Mouse (Mus musculus): ENCODE measurements around the gene Jund. TPM values are rescaled to one million over a fixed set of nuclear protein-coding genes. Genes with fewer than 3 reads are reported as not detected.

The Jund gene
- polyA plus RNA-seq, 1 experiment from 2014 or later = 109 TPM

DNA sequence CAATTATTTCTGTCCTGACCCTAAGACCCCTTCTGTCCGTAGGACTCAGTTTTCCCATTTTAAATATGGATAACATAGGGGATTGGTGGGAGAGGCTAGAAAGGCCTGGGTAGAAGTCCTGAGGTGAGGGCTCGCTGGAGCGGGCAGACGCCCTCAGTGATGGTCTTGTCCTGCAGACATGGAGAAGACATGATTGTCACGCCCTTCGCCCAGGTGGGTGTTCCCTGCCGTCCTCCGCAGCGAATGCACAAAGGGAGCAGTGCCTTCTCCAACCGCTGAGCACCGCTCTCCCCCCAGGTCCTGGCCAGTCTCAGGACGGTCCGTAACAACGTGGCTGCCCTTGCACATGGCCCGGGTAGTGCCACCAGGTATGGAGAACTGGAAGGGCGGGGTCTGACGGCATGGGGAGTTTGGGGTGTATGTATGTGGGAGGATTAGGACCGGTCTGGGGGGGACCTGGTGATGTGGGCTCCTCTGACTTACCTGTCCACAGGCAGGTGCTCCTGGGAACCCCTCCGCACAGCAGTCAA, 47.0 kb downstream of the Jund start:
- no peaks in the 10 kb centered on the region; the same call in 1 of the 2 replicates for H3K4me1 ChIP-seq (ENCODE audit: insufficient read depth, low read depth, low read length)
- DNase-seq (ENCODE audit: low spot score) = no peak
- TF ChIP-seq CTCF (IDR thresholded peaks at IDR 0.05) = no peak
- no peak for TF ChIP-seq EP300 (IDR thresholded peaks at IDR 0.05)

DNA sequence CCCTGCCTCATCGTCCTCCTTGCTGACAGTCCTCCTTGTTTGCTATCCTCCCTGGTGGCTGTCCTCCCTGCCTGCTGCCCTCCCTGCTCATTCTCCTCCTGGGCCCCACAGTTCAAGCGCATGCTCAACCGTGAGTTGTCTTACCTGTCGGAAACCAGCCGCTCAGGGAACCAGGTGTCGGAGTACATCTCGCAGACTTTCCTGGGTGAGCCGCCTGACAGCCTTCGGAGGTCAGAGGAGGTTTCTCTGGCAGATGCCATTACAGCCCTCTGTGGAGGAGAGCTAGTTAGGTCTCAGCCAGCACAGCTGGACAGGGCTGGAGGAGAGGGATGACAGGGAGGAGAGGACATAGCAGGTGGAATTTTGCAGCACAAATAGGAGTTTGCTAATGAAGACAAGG, 47.9 kb downstream of the Jund start:
- WGBS = 41% methylated on average over 9 of the region's 9 CpGs

More for the DNA sequence above, 47.0 kb downstream of the Jund start:
- no peak for ATAC-seq
- Histone ChIP-seq H3K4me3 (ENCODE audit: low read depth, low read length) (no peak overlapping the region), H3K9ac (replicated peaks; ENCODE audit: low read depth) (no peak overlapping the region), H3K27me3 (replicated peaks; ENCODE audit: insufficient read depth, low read length) (peaks cover 40% of the 10 kb centered on the region; the same call in 1 of the 2 replicates), H3K4me2 (replicated peaks; ENCODE audit: low read depth, low read length) (no peak overlapping the region), H3K9me3 (ENCODE audit: low read length) (no peaks in the 10 kb centered on the region), H3K36me3 (ENCODE audit: insufficient read depth, low read length) (no peaks in the 10 kb centered on the region), H3K27ac (ENCODE audit: low read length) (no peak overlapping the region)
- WGBS = 61% methylated on average over 18 of the region's 19 CpGs

GRCm38 (mm10) chr8:70747211-70747890, 48.6 kb downstream of the Jund start:
- no peak for TF ChIP-seq EP300 (IDR thresholded peaks at IDR 0.05)
- no peak for TF ChIP-seq CTCF (IDR thresholded peaks at IDR 0.05)
- H3K27me3 ChIP-seq (replicated peaks; ENCODE audit: insufficient read depth, low read length) = peaks cover 31% of the 10 kb centered on the region; the same call in 1 of the 2 replicates
- ATAC-seq (no peak), DNase-seq (ENCODE audit: low spot score) (no peak)
- H3K4me3 ChIP-seq (ENCODE audit: low read depth, low read length) = no peak overlapping the region
- H3K36me3 ChIP-seq (ENCODE audit: insufficient read depth, low read length) = no peaks in the 10 kb centered on the region
- H3K27ac ChIP-seq (ENCODE audit: low read length) = no peak overlapping the region
- no peak overlapping the region for H3K4me2 ChIP-seq (replicated peaks; ENCODE audit: low read depth, low read length)
- no peaks in the 10 kb centered on the region; the same call in 1 of the 2 replicates for H3K4me1 ChIP-seq (ENCODE audit: insufficient read depth, low read depth, low read length)
- WGBS = 82% methylated on average over 18 of the region's 18 CpGs
- H3K9me3 ChIP-seq (ENCODE audit: low read length) = no peaks in the 10 kb centered on the region
- H3K9ac ChIP-seq (replicated peaks; ENCODE audit: low read depth) = no peak overlapping the region

More for the DNA sequence above, 47.9 kb downstream of the Jund start:
- H3K9me3 ChIP-seq (ENCODE audit: low read length) = no peaks in the 10 kb centered on the region
- peaks cover 38% of the 10 kb centered on the region; the same call in 1 of the 2 replicates for H3K27me3 ChIP-seq (replicated peaks; ENCODE audit: insufficient read depth, low read length)
- no peak overlapping the region for H3K9ac ChIP-seq (replicated peaks; ENCODE audit: low read depth)
- no peak for DNase-seq (ENCODE audit: low spot score)
- H3K4me2 ChIP-seq (replicated peaks; ENCODE audit: low read depth, low read length) = no peak overlapping the region
- H3K4me3 ChIP-seq (ENCODE audit: low read depth, low read length) = no peak overlapping the region
- TF ChIP-seq CTCF (IDR thresholded peaks at IDR 0.05) (no peak), EP300 (IDR thresholded peaks at IDR 0.05) (no peak)
- no peaks in the 10 kb centered on the region; the same call in 1 of the 2 replicates for H3K4me1 ChIP-seq (ENCODE audit: insufficient read depth, low read depth, low read length)
- H3K27ac ChIP-seq (ENCODE audit: low read length) = no peak overlapping the region
- no peaks in the 10 kb centered on the region for H3K36me3 ChIP-seq (ENCODE audit: insufficient read depth, low read length)
- ATAC-seq = no peak

DNA sequence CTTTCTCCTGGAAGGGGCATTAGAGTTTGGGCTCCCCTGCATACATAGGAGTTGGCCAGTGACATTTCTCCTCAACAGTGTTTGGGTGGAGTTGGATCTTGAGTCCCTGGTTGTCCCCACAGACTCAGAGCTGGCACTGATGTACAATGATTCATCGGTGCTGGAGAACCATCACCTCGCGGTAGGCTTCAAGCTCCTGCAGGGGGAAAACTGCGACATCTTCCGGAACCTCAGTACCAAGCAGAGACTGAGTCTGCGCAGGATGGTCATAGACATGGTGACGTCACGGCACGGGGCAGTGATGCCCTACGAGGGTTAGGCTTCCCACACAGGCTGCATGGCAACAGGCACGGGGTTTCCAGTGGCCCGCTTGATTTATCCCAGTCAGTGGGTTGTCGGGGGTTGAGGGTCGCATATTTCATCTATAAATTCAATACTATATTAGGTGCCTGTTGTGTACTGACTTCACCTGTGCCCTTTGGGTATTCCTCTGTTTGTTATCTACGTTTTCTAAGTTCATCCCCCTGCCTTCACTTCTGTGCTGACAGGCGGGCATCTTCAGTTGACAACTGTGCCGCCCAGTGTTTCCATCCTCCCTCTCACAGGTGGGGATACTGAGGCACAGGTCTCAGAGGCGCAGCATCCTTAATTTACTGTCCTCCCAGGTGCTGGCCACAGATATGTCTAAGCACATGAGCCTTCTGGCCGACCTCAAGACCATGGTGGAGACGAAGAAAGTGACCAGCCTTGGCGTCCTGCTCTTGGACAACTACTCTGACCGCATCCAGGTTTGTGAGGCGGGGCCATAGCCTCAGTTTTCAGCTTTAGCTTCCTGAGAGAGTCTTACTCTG, 49.7 kb downstream of the Jund start:
- Histone ChIP-seq H3K9me3 (ENCODE audit: low read length) (no peaks in the 10 kb centered on the region), H3K4me2 (replicated peaks; ENCODE audit: low read depth, low read length) (no peak overlapping the region), H3K9ac (replicated peaks; ENCODE audit: low read depth) (no peak overlapping the region), H3K27me3 (replicated peaks; ENCODE audit: insufficient read depth, low read length) (peaks cover 20% of the 10 kb centered on the region; the same call in 1 of the 2 replicates), H3K36me3 (ENCODE audit: insufficient read depth, low read length) (no peaks in the 10 kb centered on the region), H3K27ac (ENCODE audit: low read length) (no peak overlapping the region), H3K4me3 (ENCODE audit: low read depth, low read length) (no peak overlapping the region), H3K4me1 (ENCODE audit: insufficient read depth, low read depth, low read length) (peaks cover 7% of the 10 kb centered on the region; the same call in 1 of the 2 replicates)
- no peak for ATAC-seq
- 81% methylated on average over 23 of the region's 23 CpGs for WGBS
- DNase-seq (ENCODE audit: low spot score) = no peak
- TF ChIP-seq CTCF (IDR thresholded peaks at IDR 0.05) = no peak
- no peak for TF ChIP-seq EP300 (IDR thresholded peaks at IDR 0.05)

DNA sequence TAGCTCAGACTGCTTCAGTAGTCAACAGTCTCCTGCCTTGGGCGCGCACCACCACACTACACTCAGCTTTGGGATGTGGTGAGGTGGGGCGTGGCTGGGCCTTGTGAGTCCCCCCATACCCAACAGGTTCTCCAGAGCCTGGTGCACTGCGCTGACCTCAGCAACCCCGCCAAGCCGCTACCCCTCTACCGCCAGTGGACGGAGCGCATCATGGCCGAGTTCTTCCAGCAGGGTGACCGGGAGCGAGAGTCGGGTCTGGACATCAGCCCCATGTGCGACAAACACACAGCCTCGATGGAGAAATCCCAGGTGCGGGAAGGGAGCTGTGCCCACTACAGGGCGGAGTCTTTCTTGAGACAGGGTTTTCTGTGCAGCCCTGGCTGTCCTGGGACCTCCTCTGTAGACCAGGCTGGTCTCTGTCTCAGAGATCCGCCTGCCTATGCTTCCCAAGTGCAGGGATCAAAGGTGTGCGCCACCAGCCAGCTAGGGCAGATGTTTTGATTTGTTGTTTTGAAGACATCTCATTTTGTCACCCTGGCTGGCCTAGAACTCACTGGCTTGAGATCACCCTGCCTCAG, 50.4 kb downstream of the Jund start:
- 78% methylated on average over 19 of the region's 19 CpGs for whole genome bisulfite sequencing

More for the DNA sequence above, 50.4 kb downstream of the Jund start:
- Histone ChIP-seq H3K9me3 (ENCODE audit: low read length) (no peaks in the 10 kb centered on the region), H3K9ac (replicated peaks; ENCODE audit: low read depth) (no peak overlapping the region), H3K36me3 (ENCODE audit: insufficient read depth, low read length) (no peaks in the 10 kb centered on the region), H3K4me2 (replicated peaks; ENCODE audit: low read depth, low read length) (no peak overlapping the region), H3K4me3 (ENCODE audit: low read depth, low read length) (no peak overlapping the region), H3K27me3 (replicated peaks; ENCODE audit: insufficient read depth, low read length) (peaks cover 13% of the 10 kb centered on the region; the same call in 1 of the 2 replicates), H3K27ac (ENCODE audit: low read length) (no peak overlapping the region), H3K4me1 (ENCODE audit: insufficient read depth, low read depth, low read length) (peaks cover 10% of the 10 kb centered on the region; the same call in 1 of the 2 replicates)
- TF ChIP-seq CTCF (IDR thresholded peaks at IDR 0.05) (no peak), EP300 (IDR thresholded peaks at IDR 0.05) (no peak)
- ATAC-seq = no peak
- DNase-seq (ENCODE audit: low spot score) = no peak

Other genes with a start within 250 kb of the Jund start
- 19.0 and 21.6 TPM in 2 replicates for gene Klhl26, start 222.0 kb upstream of the Jund start, polyA plus RNA-seq (2015; fragmentation: Nextera tagmentation; extraction: Ambion mirVana)
- 4.1 and 5.2 TPM in 2 replicates for gene Tmem59l, start 211.6 kb upstream of the Jund start, polyA plus RNA-seq (2015; fragmentation: Nextera tagmentation; extraction: Ambion mirVana)
- 98.7 and 112 TPM in 2 replicates for gene Crlf1, start 205.8 kb upstream of the Jund start, polyA plus RNA-seq (2015; fragmentation: Nextera tagmentation; extraction: Ambion mirVana)
- gene Rex1bd, start 192.2 kb upstream of the Jund start, polyA plus RNA-seq (2015; fragmentation: Nextera tagmentation; extraction: Ambion mirVana) = 103 and 117 TPM in 2 replicates
- 723 and 836 TPM in 2 replicates for gene Uba52, start 188.1 kb upstream of the Jund start, polyA plus RNA-seq (2015; fragmentation: Nextera tagmentation; extraction: Ambion mirVana)
- 222 and 228 TPM in 2 replicates for gene Fkbp8, start 171.2 kb upstream of the Jund start, polyA plus RNA-seq (2015; fragmentation: Nextera tagmentation; extraction: Ambion mirVana)
- gene Kxd1, start 171.0 kb upstream of the Jund start, polyA plus RNA-seq (2015; fragmentation: Nextera tagmentation; extraction: Ambion mirVana) = 56.1 and 62.4 TPM in 2 replicates
- 11.8 and 13.0 TPM in 2 replicates for gene Ell, start 159.5 kb upstream of the Jund start, polyA plus RNA-seq (2015; fragmentation: Nextera tagmentation; extraction: Ambion mirVana)
- gene Isyna1, start 104.6 kb upstream of the Jund start, polyA plus RNA-seq (2015; fragmentation: Nextera tagmentation; extraction: Ambion mirVana) = 49.1 and 57.8 TPM in 2 replicates
- gene Ssbp4, start 90.1 kb upstream of the Jund start, polyA plus RNA-seq (2015; fragmentation: Nextera tagmentation; extraction: Ambion mirVana) = 117 and 125 TPM in 2 replicates
- gene Lrrc25, start 82.8 kb upstream of the Jund start, polyA plus RNA-seq (2015; fragmentation: Nextera tagmentation; extraction: Ambion mirVana) = 4.2 TPM in 2 replicates
- gene Gdf15, start 66.5 kb upstream of the Jund start, polyA plus RNA-seq (2015; fragmentation: Nextera tagmentation; extraction: Ambion mirVana) = 1.3 and 2.3 TPM in 2 replicates
- gene Pgpep1, start 38.6 kb upstream of the Jund start, polyA plus RNA-seq (2015; fragmentation: Nextera tagmentation; extraction: Ambion mirVana) = 32.9 and 34.4 TPM in 2 replicates
- 95.9 and 104 TPM in 2 replicates for gene Lsm4, start 25.7 kb upstream of the Jund start, polyA plus RNA-seq (2015; fragmentation: Nextera tagmentation; extraction: Ambion mirVana)
- 0.04 and 0.07 TPM in 2 replicates for gene Iqcn, start 4.5 kb downstream of the Jund start, polyA plus RNA-seq (2015; fragmentation: Nextera tagmentation; extraction: Ambion mirVana)
- 0.50 and 0.54 TPM in 2 replicates for gene Gm3336, start 19.6 kb downstream of the Jund start, polyA plus RNA-seq (2015; fragmentation: Nextera tagmentation; extraction: Ambion mirVana)
- gene Pde4c, start 24.8 kb downstream of the Jund start, polyA plus RNA-seq (2015; fragmentation: Nextera tagmentation; extraction: Ambion mirVana) = 0.93 and 2.0 TPM in 2 replicates
- gene Rab3a, start 55.7 kb downstream of the Jund start, polyA plus RNA-seq (2015; fragmentation: Nextera tagmentation; extraction: Ambion mirVana) = 17.6 and 28.6 TPM in 2 replicates
- 57.4 and 88.8 TPM in 2 replicates for gene Mpv17l2, start 62.0 kb downstream of the Jund start, polyA plus RNA-seq (2015; fragmentation: Nextera tagmentation; extraction: Ambion mirVana)
- 28.0 and 30.5 TPM in 2 replicates for gene Pik3r2, start 77.8 kb downstream of the Jund start, polyA plus RNA-seq (2015; fragmentation: Nextera tagmentation; extraction: Ambion mirVana)
- gene Mast3, start 106.1 kb downstream of the Jund start, polyA plus RNA-seq (2015; fragmentation: Nextera tagmentation; extraction: Ambion mirVana) = 7.3 and 7.6 TPM in 2 replicates
- 0.13 and 0.16 TPM in 2 replicates for gene Il12rb1, start 109.5 kb downstream of the Jund start, polyA plus RNA-seq (2015; fragmentation: Nextera tagmentation; extraction: Ambion mirVana)
- 9.4 and 10.7 TPM in 2 replicates for gene Arrdc2, start 140.8 kb downstream of the Jund start, polyA plus RNA-seq (2015; fragmentation: Nextera tagmentation; extraction: Ambion mirVana)
- 0.24 and 0.25 TPM in 2 replicates for gene Kcnn1, start 164.3 kb downstream of the Jund start, polyA plus RNA-seq (2015; fragmentation: Nextera tagmentation; extraction: Ambion mirVana)
- gene Ccdc124, start 175.0 kb downstream of the Jund start, polyA plus RNA-seq (2015; fragmentation: Nextera tagmentation; extraction: Ambion mirVana) = 63.7 and 68.5 TPM in 2 replicates
- 0.12 and 0.13 TPM in 2 replicates for gene Slc5a5, start 193.8 kb downstream of the Jund start, polyA plus RNA-seq (2015; fragmentation: Nextera tagmentation; extraction: Ambion mirVana)
- gene Rpl18a, start 198.5 kb downstream of the Jund start, polyA plus RNA-seq (2015; fragmentation: Nextera tagmentation; extraction: Ambion mirVana) = 3,759 and 4,424 TPM in 2 replicates
- 22.7 and 25.5 TPM in 2 replicates for gene Map1s, start 207.0 kb downstream of the Jund start, polyA plus RNA-seq (2015; fragmentation: Nextera tagmentation; extraction: Ambion mirVana)